Mouse (Mus musculus): ENCODE data around the gene Crispld2. TPM values are rescaled to one million over a fixed set of nuclear protein-coding genes. Genes with fewer than 3 reads are reported as not detected.

Gene Crispld2
- polyA plus RNA-seq, 1 experiment from 2014 or later, result 7.8 TPM

DNA sequence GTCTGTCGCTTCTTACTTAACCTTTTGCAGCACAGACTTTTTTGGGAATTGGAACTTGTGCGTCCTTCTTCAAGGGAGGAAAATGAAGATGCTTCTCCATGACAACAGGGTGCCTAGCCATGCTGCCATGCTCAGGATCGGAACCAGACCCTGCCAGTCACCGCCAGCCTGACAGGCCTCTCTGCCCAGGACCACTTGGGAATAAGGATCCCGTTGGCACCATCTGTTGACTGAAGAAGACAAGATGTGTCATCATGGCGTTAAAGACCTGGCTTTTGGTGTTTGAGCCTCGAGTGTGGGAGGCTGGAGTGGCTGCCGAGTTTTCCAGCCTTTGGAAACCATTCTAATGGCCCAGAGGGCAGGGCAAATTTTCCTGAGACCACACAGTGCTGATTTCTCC, 45.4 kb downstream of the Crispld2 start:
- ATAC-seq (ENCODE audit: insufficient number of reproducible peaks, low FRiP score, low TSS enrichment, low read depth), result no peak
- H3K27ac ChIP-seq, result no peak overlapping the region
- no peak overlapping the region for H3K4me3 ChIP-seq
- H3K36me3 ChIP-seq, result no peaks in the 10 kb centered on the region
- WGBS, result 80% methylated on average over 8 of the region's 8 CpGs
- no peaks in the 10 kb centered on the region for H3K27me3 ChIP-seq
- no peak overlapping the region for H3K4me2 ChIP-seq
- H3K9me3 ChIP-seq, result no peaks in the 10 kb centered on the region
- peaks cover 9% of the 10 kb centered on the region; the same call in 1 of the 2 replicates for H3K4me1 ChIP-seq
- no peak overlapping the region for H3K9ac ChIP-seq

DNA sequence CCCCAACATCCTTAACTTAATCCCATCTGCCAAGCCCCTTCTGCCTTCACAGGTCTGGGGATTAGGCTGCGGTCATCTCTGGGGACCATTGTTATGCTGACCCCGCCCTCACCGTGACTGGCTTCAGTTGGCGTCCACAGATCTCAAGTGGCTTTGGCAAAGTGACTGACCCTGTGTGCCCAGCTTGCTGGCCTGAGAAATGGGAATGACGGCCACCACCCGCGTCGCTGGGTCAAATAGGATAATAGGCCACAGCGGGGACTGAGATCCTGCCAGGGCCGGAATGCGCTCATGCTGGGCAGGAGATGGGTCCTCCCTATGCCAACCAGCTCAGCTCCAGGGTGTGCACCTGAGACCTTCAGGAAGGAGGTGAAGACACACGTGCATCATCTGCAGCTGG, 46.5 kb downstream of the Crispld2 start:
- Histone ChIP-seq H3K27ac (no peak overlapping the region), H3K27me3 (no peaks in the 10 kb centered on the region), H3K9me3 (no peaks in the 10 kb centered on the region), H3K4me1 (peaks cover 9% of the 10 kb centered on the region; the same call in 1 of the 2 replicates), H3K9ac (no peak overlapping the region), H3K4me2 (no peak overlapping the region), H3K4me3 (no peak overlapping the region), H3K36me3 (no peaks in the 10 kb centered on the region)
- ATAC-seq (ENCODE audit: insufficient number of reproducible peaks, low FRiP score, low TSS enrichment, low read depth), result no peak
- WGBS, result 94% methylated on average over 12 of the region's 12 CpGs

DNA sequence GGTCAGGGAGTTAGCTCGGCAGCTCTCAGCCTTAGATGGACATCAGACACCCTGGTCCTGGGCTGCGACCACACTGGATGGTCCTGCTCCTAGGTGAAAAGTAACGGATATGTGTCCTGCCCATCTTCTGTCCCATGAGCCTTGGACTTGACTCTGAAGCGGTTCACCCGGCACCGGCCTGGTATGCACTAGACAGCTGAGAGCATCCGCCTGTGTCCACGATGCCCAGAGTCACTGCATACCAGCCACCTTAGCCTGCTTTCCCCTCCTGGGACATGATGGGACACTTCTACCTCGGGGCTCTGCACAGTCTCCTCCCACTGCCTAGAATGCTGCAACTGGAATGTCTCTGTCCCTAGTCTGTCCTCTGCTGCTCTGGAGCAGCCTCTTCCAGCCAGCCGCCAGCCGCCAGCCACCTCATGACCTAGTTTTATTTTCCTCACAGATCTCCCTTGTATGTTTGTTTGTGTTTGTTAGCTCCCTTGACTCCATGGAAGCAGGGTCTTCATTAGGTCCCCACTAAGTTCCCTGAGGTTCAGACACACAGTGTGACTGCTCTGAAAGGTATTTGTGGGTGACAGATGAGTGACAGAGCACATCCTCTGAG, 47.2 kb downstream of the Crispld2 start:
- no peak overlapping the region for H3K4me2 ChIP-seq
- H3K36me3 ChIP-seq, result no peaks in the 10 kb centered on the region
- H3K27ac ChIP-seq, result no peak overlapping the region
- peaks cover 9% of the 10 kb centered on the region; the same call in 1 of the 2 replicates for H3K4me1 ChIP-seq
- H3K4me3 ChIP-seq, result no peak overlapping the region
- 70% methylated on average over 11 of the region's 11 CpGs for WGBS
- no peaks in the 10 kb centered on the region for H3K27me3 ChIP-seq
- H3K9me3 ChIP-seq, result no peaks in the 10 kb centered on the region
- ATAC-seq (ENCODE audit: insufficient number of reproducible peaks, low FRiP score, low TSS enrichment, low read depth), result no peak
- H3K9ac ChIP-seq, result no peak overlapping the region

DNA sequence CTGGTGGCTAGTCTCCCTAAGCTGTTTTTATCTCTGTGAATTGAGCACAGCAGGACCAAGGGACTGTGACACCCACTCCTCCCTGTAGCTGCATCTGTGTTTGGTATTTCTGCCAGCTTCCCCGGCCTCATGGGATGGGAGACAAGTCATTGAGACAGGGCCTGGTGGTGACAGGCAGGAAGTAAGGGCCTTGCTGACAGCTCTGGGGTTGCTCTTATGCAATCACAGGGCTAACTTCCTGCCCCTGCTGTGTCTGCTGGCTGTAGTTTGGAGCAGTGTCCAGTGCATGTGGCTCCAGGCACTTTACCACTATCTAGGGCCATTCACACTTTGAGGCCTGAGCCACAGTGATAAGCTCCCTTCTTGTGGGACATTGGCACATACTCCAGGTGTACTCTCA, 48.6 kb downstream of the Crispld2 start:
- H3K9ac ChIP-seq, result no peak overlapping the region
- no peak overlapping the region for H3K4me2 ChIP-seq
- WGBS, result 58% methylated on average over 1 of the region's 1 CpGs
- no peaks in the 10 kb centered on the region for H3K36me3 ChIP-seq
- ATAC-seq (ENCODE audit: insufficient number of reproducible peaks, low FRiP score, low TSS enrichment, low read depth), result no peak
- peaks cover 10% of the 10 kb centered on the region for H3K4me1 ChIP-seq
- H3K9me3 ChIP-seq, result no peaks in the 10 kb centered on the region
- no peaks in the 10 kb centered on the region for H3K27me3 ChIP-seq
- no peak overlapping the region for H3K27ac ChIP-seq
- no peak overlapping the region for H3K4me3 ChIP-seq

DNA sequence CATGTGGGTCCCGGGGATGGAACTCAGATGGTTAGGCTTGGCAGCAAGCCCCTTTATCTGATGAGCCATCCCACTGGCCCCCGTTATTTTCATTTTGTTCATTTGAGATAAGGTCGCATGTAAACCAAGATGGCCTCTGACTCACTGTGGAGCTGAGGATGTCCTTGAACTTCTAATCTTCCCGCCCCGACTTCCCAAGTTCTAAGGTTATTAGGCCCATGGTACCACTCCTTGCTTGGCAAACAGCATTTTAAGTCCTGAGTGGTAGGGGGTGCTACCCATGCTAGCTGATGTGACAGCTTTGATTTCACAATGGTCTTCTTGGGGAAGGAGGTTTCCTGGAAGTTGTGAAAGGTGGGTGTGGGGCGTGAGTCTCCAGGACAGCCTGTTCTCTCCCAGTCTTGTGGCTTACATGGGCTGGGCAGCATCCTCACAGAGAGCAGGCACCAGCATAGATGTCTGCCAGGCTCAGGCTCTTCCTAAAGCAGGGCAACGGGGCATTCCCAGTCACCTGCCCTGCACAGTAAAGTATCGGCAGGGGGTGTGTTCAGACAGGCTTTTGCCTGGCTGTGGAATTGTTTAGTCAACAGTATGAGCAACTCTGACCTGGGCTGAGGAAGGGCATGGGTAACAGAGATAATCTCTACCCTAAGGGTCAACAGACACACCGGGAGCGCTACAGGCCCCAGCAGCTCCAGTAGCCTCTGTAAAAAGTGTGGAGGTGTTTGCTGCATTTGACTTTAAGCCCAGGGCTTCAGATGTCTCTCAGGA, 50.5 kb downstream of the Crispld2 start:
- WGBS, result 72% methylated on average over 10 of the region's 10 CpGs
- no peak for ATAC-seq (ENCODE audit: insufficient number of reproducible peaks, low FRiP score, low TSS enrichment, low read depth)
- H3K27ac ChIP-seq, result no peak overlapping the region

DNA sequence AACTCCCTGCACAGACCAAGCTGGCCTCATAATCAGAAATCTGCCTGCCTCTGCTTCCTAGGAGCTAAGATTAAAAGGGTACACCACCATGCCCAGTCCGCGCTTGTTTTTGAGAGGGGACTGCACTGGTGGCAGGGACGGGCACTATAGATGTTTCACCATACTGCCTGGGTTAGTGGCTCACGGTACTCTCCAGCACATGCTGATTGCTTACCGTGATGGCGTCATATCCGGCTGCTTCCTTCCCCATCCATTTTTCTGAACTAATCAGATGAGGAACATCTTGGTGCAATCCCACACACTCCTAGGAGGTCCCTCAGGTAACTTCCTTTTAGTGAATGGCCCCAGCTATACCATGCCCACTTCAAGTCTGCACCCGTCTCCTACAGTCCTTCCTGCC, 52.7 kb downstream of the Crispld2 start:
- no peak overlapping the region for H3K4me3 ChIP-seq
- peaks cover 14% of the 10 kb centered on the region for H3K4me1 ChIP-seq
- no peak overlapping the region for H3K4me2 ChIP-seq
- ATAC-seq (ENCODE audit: insufficient number of reproducible peaks, low FRiP score, low TSS enrichment, low read depth), result no peak
- 94% methylated on average over 8 of the region's 8 CpGs for WGBS
- no peak overlapping the region for H3K27ac ChIP-seq
- H3K9me3 ChIP-seq, result no peaks in the 10 kb centered on the region
- no peak overlapping the region for H3K9ac ChIP-seq
- H3K27me3 ChIP-seq, result no peaks in the 10 kb centered on the region
- H3K36me3 ChIP-seq, result no peaks in the 10 kb centered on the region

More for the DNA sequence above, 50.5 kb downstream of the Crispld2 start:
- Histone ChIP-seq H3K4me3 (no peak overlapping the region), H3K36me3 (no peaks in the 10 kb centered on the region), H3K4me2 (no peak overlapping the region), H3K27me3 (no peaks in the 10 kb centered on the region), H3K4me1 (peaks cover 16% of the 10 kb centered on the region), H3K9me3 (no peaks in the 10 kb centered on the region), H3K9ac (no peak overlapping the region)

DNA sequence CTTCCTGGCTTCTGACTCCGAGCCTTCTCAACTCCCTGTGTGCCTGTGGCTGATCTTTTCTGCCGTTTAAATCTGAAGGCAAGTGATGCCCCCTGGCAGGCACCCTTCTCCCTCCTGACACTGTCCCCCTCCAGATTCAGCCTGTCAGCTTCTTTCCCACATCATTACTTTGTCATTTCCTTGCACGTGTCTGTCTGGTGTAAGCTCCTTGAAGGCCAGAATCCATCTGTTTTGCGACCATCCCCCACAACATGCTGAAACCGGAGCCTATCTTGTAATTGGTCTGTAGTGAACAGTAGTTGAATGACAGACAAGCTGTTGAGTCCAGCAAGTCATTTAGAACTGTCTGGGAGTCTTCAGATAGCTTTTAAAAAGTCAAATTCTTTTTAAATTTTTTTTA, 53.2 kb downstream of the Crispld2 start:
- H3K4me2 ChIP-seq, result no peak overlapping the region
- H3K4me1 ChIP-seq, result peaks cover 14% of the 10 kb centered on the region
- WGBS, result 23% methylated on average over 5 of the region's 5 CpGs
- H3K27me3 ChIP-seq, result no peaks in the 10 kb centered on the region
- no peak overlapping the region for H3K27ac ChIP-seq
- no peaks in the 10 kb centered on the region for H3K36me3 ChIP-seq
- H3K9ac ChIP-seq, result no peak overlapping the region
- H3K9me3 ChIP-seq, result no peaks in the 10 kb centered on the region
- ATAC-seq (ENCODE audit: insufficient number of reproducible peaks, low FRiP score, low TSS enrichment, low read depth), result no peak
- no peak overlapping the region for H3K4me3 ChIP-seq

DNA sequence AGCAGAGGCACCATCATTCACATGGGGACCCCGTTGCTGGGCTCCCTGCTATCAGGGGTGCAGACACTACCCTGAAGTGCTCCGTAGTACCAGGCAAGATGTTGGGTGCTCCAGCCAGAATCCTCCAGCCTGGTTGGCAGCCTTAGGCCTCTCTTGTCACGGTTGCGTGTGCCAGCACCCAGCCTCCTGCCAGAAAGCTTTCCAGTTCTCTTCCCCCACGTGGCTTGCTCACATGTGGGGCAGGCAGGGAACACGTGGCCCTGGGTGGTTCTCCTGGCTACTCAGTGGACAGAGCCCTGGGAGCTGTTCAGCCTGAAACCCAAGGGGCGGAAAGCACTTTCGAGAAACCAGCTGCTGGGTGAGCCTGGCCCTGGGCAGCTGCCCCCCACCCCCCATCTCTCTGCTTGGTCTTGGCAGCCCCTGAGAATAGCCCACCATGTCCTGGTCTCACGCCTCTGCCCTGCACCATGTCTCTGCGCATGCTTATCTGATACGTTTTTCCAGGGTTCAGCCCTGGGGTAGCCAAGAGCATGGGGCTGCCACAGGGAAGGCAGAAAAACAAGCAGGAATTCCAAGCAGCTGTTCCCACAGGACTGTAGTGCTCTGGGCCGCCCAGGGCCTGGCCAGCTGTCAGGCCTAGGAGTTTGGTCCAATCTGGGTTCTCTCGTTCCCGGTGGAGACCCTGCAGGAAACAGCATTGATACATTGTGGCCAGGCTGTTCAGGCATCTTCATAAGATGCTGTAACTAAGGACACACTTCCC, 54.2 kb downstream of the Crispld2 start:
- ATAC-seq (ENCODE audit: insufficient number of reproducible peaks, low FRiP score, low TSS enrichment, low read depth), result 0 out of 2 replicates have a peak, but pooled peaks have one; percentile 46
- H3K4me1 ChIP-seq, result peaks cover 18% of the 10 kb centered on the region
- H3K4me2 ChIP-seq, result no peak overlapping the region
- no peaks in the 10 kb centered on the region for H3K36me3 ChIP-seq
- no peaks in the 10 kb centered on the region for H3K9me3 ChIP-seq
- peak overlapping the region; percentile 71 for H3K27ac ChIP-seq
- no peaks in the 10 kb centered on the region for H3K27me3 ChIP-seq
- H3K9ac ChIP-seq, result no peak overlapping the region
- WGBS, result 40% methylated on average over 14 of the region's 14 CpGs
- H3K4me3 ChIP-seq, result no peak overlapping the region

DNA sequence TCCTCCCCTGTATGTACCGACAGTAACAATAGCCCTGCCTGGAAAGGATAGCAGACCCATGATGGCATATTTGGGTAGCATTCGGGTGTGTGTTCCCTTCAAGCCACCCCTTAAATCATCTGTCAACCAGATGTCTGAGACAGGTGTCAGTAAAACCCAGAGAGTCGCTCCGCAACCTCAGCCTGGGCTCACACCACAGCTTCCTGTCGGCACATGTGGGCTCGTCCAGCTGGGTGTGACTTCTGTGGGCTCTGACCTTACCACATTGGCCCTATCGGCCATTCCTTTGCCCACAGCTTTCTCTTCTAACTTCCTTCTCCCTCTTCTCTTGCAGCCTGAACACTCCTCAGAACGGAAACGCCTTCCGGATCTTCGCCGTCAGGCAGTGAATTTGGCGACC, 57.7 kb downstream of the Crispld2 start:
- no peaks in the 10 kb centered on the region for H3K27me3 ChIP-seq
- WGBS, result 59% methylated on average over 13 of the region's 13 CpGs
- H3K4me2 ChIP-seq, result no peak overlapping the region
- no peak overlapping the region for H3K27ac ChIP-seq
- H3K36me3 ChIP-seq, result no peaks in the 10 kb centered on the region
- H3K4me3 ChIP-seq, result no peak overlapping the region
- H3K9me3 ChIP-seq, result no peaks in the 10 kb centered on the region
- no peak overlapping the region for H3K9ac ChIP-seq
- no peak for ATAC-seq (ENCODE audit: insufficient number of reproducible peaks, low FRiP score, low TSS enrichment, low read depth)
- peaks cover 28% of the 10 kb centered on the region for H3K4me1 ChIP-seq

DNA sequence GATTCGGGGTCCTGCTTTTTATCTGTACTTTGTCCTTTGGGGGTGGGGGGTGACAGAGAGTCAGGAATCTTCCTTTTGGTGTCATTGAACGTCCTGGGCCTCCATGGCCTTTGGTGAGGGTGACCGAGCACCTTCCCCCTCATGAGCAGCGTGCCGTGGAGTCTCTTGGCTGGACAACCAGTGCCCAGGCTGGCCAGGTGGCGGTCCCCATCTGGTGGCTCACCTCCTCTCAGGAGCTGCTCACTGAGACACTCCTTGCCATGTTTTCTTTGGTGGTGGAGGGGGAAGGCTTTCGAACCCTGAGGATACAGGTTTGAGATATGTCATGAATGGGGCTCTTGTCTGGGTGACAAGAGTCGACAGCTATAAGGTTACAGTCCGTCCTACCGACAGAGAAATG, 58.1 kb downstream of the Crispld2 start:
- Histone ChIP-seq H3K27me3 (no peaks in the 10 kb centered on the region), H3K4me1 (peaks cover 28% of the 10 kb centered on the region), H3K9ac (no peak overlapping the region), H3K4me2 (no peak overlapping the region), H3K4me3 (no peak overlapping the region), H3K9me3 (no peaks in the 10 kb centered on the region), H3K36me3 (no peaks in the 10 kb centered on the region), H3K27ac (no peak overlapping the region)
- WGBS, result 84% methylated on average over 10 of the region's 10 CpGs
- ATAC-seq (ENCODE audit: insufficient number of reproducible peaks, low FRiP score, low TSS enrichment, low read depth), result no peak

DNA sequence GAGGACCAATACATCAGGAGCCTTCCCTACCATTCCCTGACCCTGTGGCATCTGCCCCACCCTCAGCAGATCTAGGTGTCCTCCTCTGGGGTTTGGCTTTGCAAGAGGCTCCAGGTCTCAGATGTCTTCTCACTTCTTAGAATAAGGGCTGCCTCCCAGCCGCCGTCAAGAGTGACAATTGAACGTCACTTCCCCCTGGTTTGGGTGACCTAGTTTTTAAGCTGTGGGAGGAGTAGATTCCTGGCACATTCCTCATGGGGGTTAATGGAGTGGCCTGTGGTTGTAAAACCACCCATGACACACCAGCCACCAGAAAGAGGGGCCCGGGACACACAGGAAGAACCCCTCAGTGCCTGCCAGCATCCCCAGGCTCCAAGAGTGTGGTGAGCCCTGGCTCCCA, 58.8 kb downstream of the Crispld2 start:
- H3K4me3 ChIP-seq, result no peak overlapping the region
- no peak overlapping the region for H3K27ac ChIP-seq
- H3K4me1 ChIP-seq, result peaks cover 26% of the 10 kb centered on the region
- H3K9me3 ChIP-seq, result no peaks in the 10 kb centered on the region
- H3K4me2 ChIP-seq, result no peak overlapping the region
- H3K36me3 ChIP-seq, result no peaks in the 10 kb centered on the region
- WGBS, result 28% methylated on average over 4 of the region's 4 CpGs
- no peak overlapping the region for H3K9ac ChIP-seq
- H3K27me3 ChIP-seq, result no peaks in the 10 kb centered on the region
- no peak for ATAC-seq (ENCODE audit: insufficient number of reproducible peaks, low FRiP score, low TSS enrichment, low read depth)

DNA sequence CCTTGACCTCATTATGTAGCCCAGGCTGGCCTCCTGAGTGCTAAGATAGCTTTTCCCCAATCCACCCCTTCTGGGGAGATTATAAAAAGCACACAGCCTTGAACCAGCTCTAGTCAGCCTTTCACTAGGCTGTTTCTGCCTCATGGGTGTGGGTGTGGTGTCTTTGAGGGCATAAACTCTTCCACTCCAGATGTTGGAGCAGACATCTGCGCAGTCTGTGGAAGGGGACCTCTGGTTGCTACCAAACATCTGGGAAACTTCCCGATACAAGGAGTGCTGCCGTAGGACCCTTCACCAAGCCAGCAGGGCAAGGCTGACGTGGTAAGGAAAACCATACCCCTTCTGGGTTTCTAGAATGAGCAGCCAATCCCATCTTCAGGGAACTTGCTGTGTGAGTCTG, 59.7 kb downstream of the Crispld2 start:
- Histone ChIP-seq H3K9me3 (no peaks in the 10 kb centered on the region), H3K4me2 (no peak overlapping the region), H3K27ac (peak overlapping the region; percentile 4; the same call in 1 of the 2 replicates), H3K36me3 (no peaks in the 10 kb centered on the region), H3K4me3 (no peak overlapping the region), H3K9ac (no peak overlapping the region), H3K27me3 (no peaks in the 10 kb centered on the region), H3K4me1 (peaks cover 17% of the 10 kb centered on the region)
- no peak for ATAC-seq (ENCODE audit: insufficient number of reproducible peaks, low FRiP score, low TSS enrichment, low read depth)
- 58% methylated on average over 4 of the region's 4 CpGs for WGBS

Measured in limb, embryonic 15.5 days (tissue).